Mouse (Mus musculus) brown adipose tissue, adult 24 weeks (tissue): Measurements from ENCODE around the gene Spata32. TPM values are rescaled to one million over a fixed set of nuclear protein-coding genes. Genes with fewer than 3 reads are reported as not detected.

Source experiments
- H3K27ac ChIP-seq: fragments of 200-500 bp; replicated peaks from 2 replicates; pipeline ENCODE4 v1.5.1; 2012; ENCODE audit warnings: low read depth, mild to moderate bottlenecking, low read length
- H3K4me1 ChIP-seq: fragments of 200-500 bp; 2 replicates; pipeline ENCODE4 v1.6.1; 2012; ENCODE audit warnings: low read length, mixed read lengths; ENCODE audit not compliant: control insufficient read depth, insufficient read depth, insufficient read length
- H3K4me3 ChIP-seq: fragments of 200-500 bp; 2 replicates; pipeline ENCODE4 v1.5.1; 2012; ENCODE audit warnings: low read depth, mild to moderate bottlenecking, low read length, moderate library complexity; ENCODE audit not compliant: insufficient read depth
- polyA plus RNA-seq: library from polyadenylated mRNA; stranded (reverse); fragments of >200 nt; gene quantifications from 2 replicates; pipeline ENCODE4 v1.2.4, GENCODE M21; 2012; ENCODE audit not compliant: missing spikeins, insufficient read depth, insufficient read length

Gene Spata32
- polyA plus RNA-seq, 1 experiment, result not detected

DNA sequence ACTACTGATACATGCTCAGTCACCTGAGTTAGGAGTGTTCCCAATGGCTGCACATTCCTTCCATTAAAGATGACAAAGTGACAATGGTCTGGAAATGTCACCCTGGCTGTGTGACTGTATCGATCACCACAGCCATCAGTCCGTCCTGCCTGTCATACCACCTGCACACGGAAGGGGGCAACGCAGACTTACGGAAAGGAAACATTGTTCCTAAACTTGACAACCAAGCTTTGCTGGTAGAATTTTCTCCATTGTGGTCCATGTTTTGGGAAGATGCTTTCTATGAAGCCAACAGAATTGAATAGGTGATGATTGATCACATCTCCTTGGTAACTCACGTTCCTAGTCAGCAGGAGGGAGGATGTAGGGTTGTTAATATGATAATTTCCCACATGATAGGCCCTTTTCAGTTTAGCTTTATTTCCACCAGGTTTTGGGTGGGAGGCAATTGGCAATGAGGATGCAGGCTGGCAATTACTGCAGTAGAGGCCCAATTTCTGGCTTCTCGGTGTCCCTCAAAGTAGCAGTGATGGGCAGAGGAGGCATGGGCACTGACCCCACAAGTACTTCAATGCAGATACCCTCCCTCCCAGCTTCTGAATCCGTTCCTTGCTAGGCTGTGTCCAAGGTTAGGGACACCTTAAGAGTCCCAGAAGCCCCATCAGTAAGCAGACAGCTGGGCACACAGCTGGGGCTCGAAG, 49.4 kb downstream of the Spata32 start:
- Histone ChIP-seq H3K4me3 (no peak overlapping the region), H3K27ac (no peak overlapping the region), H3K4me1 (peaks cover 1% of the 10 kb centered on the region; the same call in 1 of the 2 replicates)

DNA sequence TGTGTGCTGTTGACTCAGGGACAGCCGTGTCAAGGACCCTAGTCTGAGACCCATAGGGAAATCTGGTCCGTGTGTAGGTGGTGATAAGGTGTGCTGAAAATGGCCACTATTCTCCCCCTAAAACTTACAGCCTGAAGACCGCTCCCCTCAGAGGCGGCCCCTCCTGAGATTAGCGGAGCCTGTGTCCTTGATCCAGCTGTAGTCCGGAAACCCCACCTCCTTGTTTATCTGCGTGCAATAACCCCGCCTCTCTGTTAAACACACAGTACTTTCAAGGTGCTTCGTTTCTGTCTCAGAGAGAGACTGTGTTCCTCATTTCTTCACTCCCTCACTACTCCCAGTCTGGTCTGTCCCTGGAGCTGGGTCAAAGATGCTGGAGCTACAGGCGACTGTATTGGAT, 53.8 kb downstream of the Spata32 start:
- Histone ChIP-seq H3K4me3 (peak overlapping the region; percentile 59), H3K4me1 (no peaks in the 10 kb centered on the region), H3K27ac (0 out of 2 replicates have a peak overlapping the region, but pooled peaks have one; percentile 48)

DNA sequence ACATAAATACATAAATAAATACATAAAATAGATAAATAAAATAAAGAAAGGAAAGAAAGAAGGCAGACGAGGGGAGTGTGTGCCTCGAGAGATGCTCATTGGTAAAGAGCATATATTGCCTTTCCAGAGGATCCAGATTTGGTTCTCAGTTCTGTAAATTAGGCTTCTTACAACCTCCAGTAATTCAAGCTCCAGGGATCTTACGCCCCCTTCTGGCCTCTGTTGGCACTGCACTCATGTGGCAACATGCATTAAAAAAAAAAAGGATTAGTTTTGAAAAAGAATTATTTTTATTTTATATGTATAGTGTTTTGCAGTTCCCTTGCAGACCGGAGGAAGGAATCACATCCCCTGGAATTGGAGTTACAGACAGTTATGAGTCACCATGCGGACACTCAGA, 56.1 kb downstream of the Spata32 start:
- H3K27ac ChIP-seq, result no peak overlapping the region

DNA sequence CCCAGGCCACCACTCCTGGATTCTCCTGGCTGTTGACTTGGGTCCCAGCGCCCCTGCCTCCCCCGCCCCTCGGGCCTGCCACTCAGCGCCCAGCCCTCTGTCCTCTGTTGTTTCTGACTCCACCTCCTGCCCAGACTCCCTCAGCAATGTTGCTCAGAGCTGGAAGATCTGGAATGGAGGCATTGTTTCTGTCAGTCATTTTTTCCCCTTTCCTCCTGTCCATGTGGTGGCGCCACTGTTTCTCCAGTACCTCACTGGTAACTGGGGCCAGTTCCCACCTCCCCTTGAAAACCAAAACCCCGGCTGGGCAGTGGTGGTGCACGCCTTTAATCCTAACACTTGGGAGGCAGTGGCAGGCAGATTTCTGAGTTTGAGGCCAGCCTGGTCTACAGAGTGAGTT, 56.8 kb downstream of the Spata32 start:
- Histone ChIP-seq H3K4me3 (no peak overlapping the region), H3K27ac (no peak overlapping the region), H3K4me1 (peaks cover 2% of the 10 kb centered on the region; the same call in 1 of the 2 replicates)

More for the DNA sequence above, 56.1 kb downstream of the Spata32 start:
- Histone ChIP-seq H3K4me1 (peaks cover 2% of the 10 kb centered on the region; the same call in 1 of the 2 replicates), H3K4me3 (no peak overlapping the region)

GRCm38 (mm10) chr11:103160738-103161137, 57.5 kb downstream of the Spata32 start:
- no peak overlapping the region for H3K27ac ChIP-seq
- no peak overlapping the region for H3K4me3 ChIP-seq
- peaks cover 2% of the 10 kb centered on the region; the same call in 1 of the 2 replicates for H3K4me1 ChIP-seq

DNA sequence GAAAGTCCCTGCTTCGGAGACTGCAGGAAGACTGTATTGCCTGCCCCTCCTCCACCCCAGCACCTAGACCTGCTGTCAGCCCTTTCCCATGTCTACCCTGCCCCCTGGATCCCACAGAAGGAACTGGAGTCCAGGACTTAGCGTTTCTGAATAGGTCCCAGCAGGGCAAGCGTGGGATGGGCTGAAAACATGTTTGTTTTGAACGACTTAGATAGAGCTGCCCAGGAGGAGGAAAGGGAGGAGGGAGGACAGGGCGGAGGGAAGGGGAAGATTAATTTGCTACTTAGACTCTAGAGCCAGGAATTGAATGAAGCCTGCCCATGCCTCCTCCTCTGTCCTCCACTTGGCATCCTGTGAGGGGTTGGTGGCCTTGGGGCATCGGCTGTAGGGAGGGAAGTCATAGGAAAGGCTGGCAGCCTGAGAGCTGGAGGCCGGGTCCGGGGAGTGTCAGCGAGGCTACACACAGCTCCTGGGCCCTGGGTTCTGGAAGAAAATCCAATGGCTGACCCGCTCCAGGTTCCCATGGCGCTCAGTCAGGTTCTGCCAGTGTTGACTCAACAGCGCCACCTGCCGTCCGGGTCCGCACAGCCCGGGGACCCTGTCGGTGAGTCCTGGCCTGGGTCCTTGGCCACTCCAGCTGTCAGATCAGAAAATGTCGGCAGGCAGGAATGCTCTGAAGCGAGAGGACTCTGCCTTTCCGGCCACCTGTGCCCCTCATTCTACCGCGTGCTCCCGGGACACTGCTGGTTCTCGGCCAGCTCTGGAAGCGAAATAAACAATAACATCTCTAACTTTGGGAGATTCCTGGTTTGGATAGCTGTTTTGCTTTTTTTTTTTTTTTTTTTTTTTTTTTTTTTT, 59.4 kb downstream of the Spata32 start:
- peaks cover 2% of the 10 kb centered on the region; the same call in 1 of the 2 replicates for H3K4me1 ChIP-seq
- H3K4me3 ChIP-seq, result peak overlapping the region; percentile 43
- H3K27ac ChIP-seq, result peak overlapping the region; percentile 48

Other genes with a start within 250 kb of the Spata32 start
- 52.6 and 57.2 TPM in 2 replicates for gene Nmt1, start 190.2 kb downstream of the Spata32 start, polyA plus RNA-seq
- gene Dcakd, start 190.1 kb downstream of the Spata32 start, polyA plus RNA-seq, result 25.6 and 25.9 TPM in 2 replicates
- 6.1 and 6.2 TPM in 2 replicates for gene Plcd3, start 116.8 kb downstream of the Spata32 start, polyA plus RNA-seq
- 95.3 and 183 TPM in 2 replicates for gene Acbd4, start 116.8 kb downstream of the Spata32 start, polyA plus RNA-seq
- gene Hexim1, start 102.2 kb downstream of the Spata32 start, polyA plus RNA-seq, result 36.0 and 40.8 TPM in 2 replicates
- gene Hexim2, start 86.0 kb downstream of the Spata32 start, polyA plus RNA-seq, result 3.2 and 4.2 TPM in 2 replicates
- 2.8 and 3.8 TPM in 2 replicates for gene Fmnl1, start 47.3 kb downstream of the Spata32 start, polyA plus RNA-seq
- not detected in 2 replicates for gene 1700023F06Rik, start 9.9 kb downstream of the Spata32 start, polyA plus RNA-seq
- 1.5 and 3.8 TPM in 2 replicates for gene Map3k14, start 49.0 kb upstream of the Spata32 start, polyA plus RNA-seq
- gene Arhgap27, start 145.3 kb upstream of the Spata32 start, polyA plus RNA-seq, result 3.8 and 6.9 TPM in 2 replicates
- gene Plekhm1, start 194.3 kb upstream of the Spata32 start, polyA plus RNA-seq, result 13.4 and 14.6 TPM in 2 replicates